Mouse (Mus musculus) stomach, embryonic 14.5 days (tissue): ENCODE data around the gene Foxo3. TPM values are rescaled to one million over a fixed set of nuclear protein-coding genes. Genes with fewer than 3 reads are reported as not detected.

Source experiments
- ATAC-seq: fragments of 200-750 bp; cut with Nextera tagmentation; 2 replicates; pipeline ENCODE4 v1.8.0; 2017; ENCODE audit warnings: low read depth, moderate TSS enrichment; ENCODE audit not compliant: insufficient number of reproducible peaks, insufficient read depth, low FRiP score
- H3K27ac ChIP-seq: fragments of 300-500 bp; sonication (generic); 2 replicates; pipeline ENCODE4 v1.5.1; 2014; ENCODE audit warnings: mild to moderate bottlenecking, low read length, moderate library complexity, mixed read lengths
- H3K27me3 ChIP-seq: fragments of 300-500 bp; sonication (generic); 2 replicates; pipeline ENCODE4 v1.6.1; 2014; ENCODE audit warnings: low read length, control low read depth, mixed read lengths; ENCODE audit not compliant: control insufficient read depth, insufficient read depth
- H3K36me3 ChIP-seq: fragments of 300-500 bp; sonication (generic); 2 replicates; pipeline ENCODE4 v1.6.1; 2014; ENCODE audit warnings: mild to moderate bottlenecking, control low read depth, low read length, moderate library complexity, mixed read lengths; ENCODE audit not compliant: control insufficient read depth, insufficient read depth
- H3K4me1 ChIP-seq: fragments of 300-500 bp; sonication (generic); 2 replicates; pipeline ENCODE4 v1.6.1; 2014; ENCODE audit warnings: low read length, control low read depth, mixed read lengths; ENCODE audit not compliant: control insufficient read depth, insufficient read depth
- H3K4me2 ChIP-seq: fragments of 300-500 bp; sonication (generic); replicated peaks from 2 replicates; pipeline ENCODE4 v1.6.1; 2014; ENCODE audit warnings: low read depth, low read length, control low read depth
- H3K4me3 ChIP-seq: fragments of 300-500 bp; sonication (generic); 2 replicates; pipeline ENCODE4 v1.5.1; 2014; ENCODE audit warnings: low read depth, low read length, control low read depth
- H3K9ac ChIP-seq: fragments of 300-500 bp; sonication (generic); replicated peaks from 2 replicates; pipeline ENCODE4 v1.6.1; 2014; ENCODE audit warnings: low read depth, mild to moderate bottlenecking, control low read depth, low read length, moderate library complexity, mixed read lengths
- H3K9me3 ChIP-seq: fragments of 300-500 bp; sonication (generic); 2 replicates; pipeline ENCODE4 v1.6.1; 2016; ENCODE audit warnings: low read depth, low read length, control low read depth; ENCODE audit not compliant: control insufficient read depth
- WGBS: fragments of 180-500 bp; shearing (Covaris S2); extraction: QIAGEN DNeasy Blood & Tissue Kit; methylation state at CpG from one replicate; pipeline ENCODE4 v1.1.7; 2014; 5-methylcytosine and 5-hydroxymethylcytosine counted together
- polyA plus RNA-seq: library from polyadenylated mRNA; unstranded; fragments of >200 nt; fragmentation: Nextera tagmentation; extraction: Ambion mirVana; gene quantifications from 2 replicates; pipeline ENCODE4 v1.2.1, GENCODE M21; 2014

Gene Foxo3
- 10.2 and 10.5 TPM in 2 replicates for polyA plus RNA-seq

- H3K36me3 ChIP-seq: no peaks in the 10 kb centered on the region
- under 1% methylated on average over 88 of the region's 88 CpGs for WGBS
- H3K4me3 ChIP-seq: peak within 1 kb of the TSS; percentile 73
- peak within 1 kb of the TSS; percentile 98 for H3K4me2 ChIP-seq
- peak within 1 kb of the TSS; percentile 69 for H3K9ac ChIP-seq
- H3K27me3 ChIP-seq: no peaks in the 10 kb centered on the region
- no peaks in the 10 kb centered on the region for H3K9me3 ChIP-seq
- H3K4me1 ChIP-seq: peaks cover 14% of the 10 kb centered on the region
- peak within 1 kb of the TSS; percentile 97 for H3K27ac ChIP-seq
- ATAC-seq: peak; percentile 84
Observed at GRCm38 (mm10) chr10:42276507-42277345, at the start of gene Foxo3. TSS of gene Foxo3 (minus strand) at chr10:42276755.

DNA sequence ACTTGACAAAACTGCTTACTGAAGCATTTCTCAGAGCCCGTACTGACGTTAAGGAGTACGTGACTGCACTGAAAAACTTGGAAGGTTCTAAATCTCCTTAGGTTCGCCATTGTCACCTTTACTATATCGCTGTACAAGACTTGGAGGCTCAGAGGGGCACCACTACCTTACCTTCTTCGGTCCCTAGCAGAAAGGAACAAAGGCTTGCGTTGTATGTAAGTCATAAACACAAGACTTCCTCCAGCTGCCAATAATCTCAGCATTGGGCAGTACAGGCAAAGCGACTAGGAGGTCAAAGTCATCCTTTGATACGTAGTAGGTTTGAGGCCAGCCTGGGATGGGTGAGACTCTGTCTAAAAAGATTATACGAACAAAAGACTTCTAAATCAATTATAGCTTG lies 48.8 kb upstream of the Foxo3 start:
- Histone ChIP-seq H3K36me3 (no peaks in the 10 kb centered on the region), H3K4me2 (no peak overlapping the region), H3K27ac (no peak overlapping the region), H3K4me3 (no peak overlapping the region), H3K4me1 (no peaks in the 10 kb centered on the region), H3K27me3 (no peaks in the 10 kb centered on the region), H3K9ac (no peak overlapping the region), H3K9me3 (no peaks in the 10 kb centered on the region)
- 89% methylated on average over 10 of the region's 10 CpGs for WGBS
- ATAC-seq: no peak

DNA sequence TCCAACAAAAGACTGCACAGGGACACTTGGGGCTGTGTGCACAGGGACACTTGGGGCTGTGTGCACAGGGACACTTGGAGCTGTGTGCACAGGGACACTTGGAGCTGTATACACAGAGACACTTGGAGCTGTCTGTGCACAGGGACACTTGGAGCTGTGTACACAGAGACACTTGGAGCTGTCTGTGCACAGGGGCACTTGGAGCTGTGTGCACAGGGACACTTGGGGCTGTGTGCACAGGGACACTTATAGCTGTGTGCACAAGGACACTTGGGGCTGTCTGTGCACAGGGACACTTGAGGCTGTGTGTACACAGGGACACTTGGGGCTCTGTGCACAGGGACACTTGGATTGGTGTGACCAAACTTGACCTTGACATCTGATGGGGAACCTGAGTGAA lies 47.4 kb upstream of the Foxo3 start:
- H3K9ac ChIP-seq: no peak overlapping the region
- H3K27me3 ChIP-seq: no peaks in the 10 kb centered on the region
- H3K27ac ChIP-seq: no peak overlapping the region
- no peak overlapping the region for H3K4me3 ChIP-seq
- ATAC-seq: no peak
- no peaks in the 10 kb centered on the region for H3K4me1 ChIP-seq
- no peaks in the 10 kb centered on the region for H3K36me3 ChIP-seq
- H3K4me2 ChIP-seq: no peak overlapping the region
- H3K9me3 ChIP-seq: no peaks in the 10 kb centered on the region

GRCm38 (mm10) chr10:42313222-42313786 lies 36.7 kb upstream of the Foxo3 start:
- no peak overlapping the region for H3K4me3 ChIP-seq

DNA sequence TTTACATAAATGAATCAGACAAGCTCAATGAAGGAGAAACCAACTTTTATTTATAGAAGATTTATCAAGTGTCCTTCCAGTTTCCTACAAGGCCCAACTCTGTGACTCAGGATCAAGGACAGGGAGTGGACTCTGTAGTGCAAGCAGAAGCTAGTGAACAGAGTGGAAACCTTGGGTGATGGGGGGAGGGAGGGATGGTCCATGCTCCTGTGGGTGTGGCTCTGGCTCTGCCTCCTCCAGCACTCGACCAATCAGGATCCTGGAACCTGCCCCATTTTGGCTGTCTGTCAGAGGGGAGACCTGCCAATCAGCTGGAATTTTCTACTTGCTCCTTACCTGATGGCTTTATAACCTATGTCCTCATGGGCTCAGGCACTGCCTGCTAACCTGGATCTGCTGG lies 36.0 kb upstream of the Foxo3 start:
- Histone ChIP-seq H3K9me3 (no peaks in the 10 kb centered on the region), H3K4me2 (no peak overlapping the region), H3K4me1 (no peaks in the 10 kb centered on the region), H3K9ac (no peak overlapping the region), H3K27me3 (no peaks in the 10 kb centered on the region), H3K27ac (no peak overlapping the region), H3K36me3 (no peaks in the 10 kb centered on the region), H3K4me3 (no peak overlapping the region)
- no peak for ATAC-seq
- 75% methylated on average over 1 of the region's 1 CpGs for WGBS

More at GRCm38 (mm10) chr10:42313222-42313786, 36.7 kb upstream of the Foxo3 start:
- Histone ChIP-seq H3K4me1 (no peaks in the 10 kb centered on the region), H3K27me3 (no peaks in the 10 kb centered on the region), H3K4me2 (no peak overlapping the region), H3K9me3 (no peaks in the 10 kb centered on the region), H3K27ac (no peak overlapping the region), H3K9ac (no peak overlapping the region), H3K36me3 (no peaks in the 10 kb centered on the region)
- no peak for ATAC-seq
- 58% methylated on average over 22 of the region's 22 CpGs for WGBS

DNA sequence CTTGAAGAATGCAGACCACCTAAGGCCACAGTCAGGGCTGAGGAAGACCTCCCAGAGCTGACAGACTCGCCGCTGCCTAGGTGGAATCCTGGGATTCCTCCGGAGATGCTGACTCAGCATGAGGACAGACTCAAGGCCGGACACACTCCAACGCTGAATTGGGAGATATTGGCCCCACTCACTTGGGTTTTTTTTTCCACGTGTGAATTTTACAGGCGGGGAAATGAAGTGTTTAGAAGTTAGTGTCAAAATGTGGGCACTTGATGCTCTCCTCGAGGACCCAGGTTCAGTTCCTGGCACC lies 32.1 kb upstream of the Foxo3 start:
- Histone ChIP-seq H3K4me2 (peak overlapping the region; percentile 43; the same call in 1 of the 2 replicates), H3K9ac (no peak overlapping the region), H3K36me3 (no peaks in the 10 kb centered on the region), H3K4me1 (no peaks in the 10 kb centered on the region), H3K27ac (no peak overlapping the region), H3K27me3 (no peaks in the 10 kb centered on the region), H3K4me3 (peak overlapping the region; percentile 10; the same call in 1 of the 2 replicates), H3K9me3 (no peaks in the 10 kb centered on the region)
- 30% methylated on average over 8 of the region's 8 CpGs for WGBS
- no peak for ATAC-seq

DNA sequence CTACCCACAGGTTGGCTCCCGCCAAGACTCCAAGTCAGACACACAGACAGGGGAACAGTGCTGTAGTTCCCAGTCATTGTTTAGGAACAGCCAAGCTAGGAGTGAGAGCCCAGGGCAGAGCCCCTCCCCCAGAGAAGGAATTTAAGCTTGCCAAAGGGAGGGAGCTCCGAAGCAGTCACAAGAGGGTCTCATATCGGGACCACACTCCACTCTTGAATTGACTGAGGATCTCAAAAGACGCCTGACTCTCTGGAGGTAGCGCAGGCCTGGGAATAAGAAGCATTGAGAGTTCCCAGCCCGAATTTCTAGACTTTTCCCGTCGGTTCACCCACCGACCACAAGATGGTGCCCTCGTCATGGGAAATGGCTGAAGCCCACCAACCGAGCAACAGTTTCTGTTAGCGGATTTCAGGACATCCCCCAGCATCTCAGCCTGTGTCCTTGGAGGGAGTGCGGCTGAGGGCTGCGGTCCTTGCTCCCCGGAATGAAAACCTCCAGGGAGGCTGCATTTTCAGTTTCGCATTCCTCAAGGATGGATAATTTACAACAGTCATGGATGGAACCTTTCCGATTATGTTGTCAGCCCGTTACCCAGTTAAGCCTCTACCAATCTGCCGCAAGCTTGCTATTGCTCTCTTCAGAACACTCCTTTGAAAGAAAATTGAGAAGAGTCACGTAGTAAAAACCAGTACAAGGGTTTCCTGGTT lies 31.6 kb upstream of the Foxo3 start:
- H3K4me1 ChIP-seq: no peaks in the 10 kb centered on the region
- WGBS: 8% methylated on average over 20 of the region's 20 CpGs
- H3K4me2 ChIP-seq: peak overlapping the region; percentile 43; the same call in 1 of the 2 replicates
- H3K9ac ChIP-seq: no peak overlapping the region
- no peak for ATAC-seq
- H3K4me3 ChIP-seq: peak overlapping the region; percentile 10; the same call in 1 of the 2 replicates
- no peaks in the 10 kb centered on the region for H3K9me3 ChIP-seq
- H3K27ac ChIP-seq: no peak overlapping the region
- H3K27me3 ChIP-seq: no peaks in the 10 kb centered on the region
- no peaks in the 10 kb centered on the region for H3K36me3 ChIP-seq

DNA sequence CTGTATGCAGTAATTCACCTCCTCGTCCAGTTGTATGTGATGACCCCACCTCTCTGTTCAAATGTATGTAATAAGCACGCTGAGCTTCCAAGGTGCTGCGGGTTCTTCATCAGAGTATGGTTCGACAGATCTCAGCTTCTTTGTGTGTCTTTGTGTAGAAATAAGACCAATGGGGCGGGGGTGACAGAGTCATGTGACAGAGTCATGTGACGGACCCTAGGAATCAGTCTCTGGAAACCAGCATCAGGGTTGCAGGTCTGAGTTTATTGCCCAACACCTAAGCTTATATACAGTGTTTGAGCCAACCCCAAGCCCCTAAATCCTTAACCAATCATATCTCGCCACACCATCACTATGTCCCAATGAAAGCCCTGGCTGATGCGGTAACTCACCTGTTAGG lies 29.9 kb upstream of the Foxo3 start:
- Histone ChIP-seq H3K4me2 (no peak overlapping the region), H3K27me3 (no peaks in the 10 kb centered on the region), H3K36me3 (no peaks in the 10 kb centered on the region), H3K4me1 (no peaks in the 10 kb centered on the region), H3K9me3 (no peaks in the 10 kb centered on the region), H3K4me3 (no peak overlapping the region), H3K27ac (no peak overlapping the region), H3K9ac (no peak overlapping the region)
- WGBS: 86% methylated on average over 8 of the region's 8 CpGs
- no peak for ATAC-seq
